Mouse (Mus musculus): ENCODE data around the gene Actl11.

- TF ChIP-seq POLR2A (IDR thresholded peaks at IDR 0.05; ENCODE audit: borderline replicate concordance, insufficient read depth, low read length) (no peak), CTCF (IDR thresholded peaks at IDR 0.05; ENCODE audit: borderline replicate concordance, insufficient read depth, low read depth, low read length) (no peak)
Observed at GRCm38 (mm10) chr9:107890260-107890659, 38.0 kb upstream of the Actl11 start.
